Mouse (Mus musculus) spleen, postnatal 4 days (tissue): Measurements from ENCODE around the gene Scarb1.

Experiments used
- DNase-seq, 2 experiments: peaks; one replicate each; pipeline ENCODE4 v3.0.0; 2022; ENCODE audit warnings: low spot score in 2 of 2

Gene Scarb1

GRCm38 (mm10) chr5:125364851-125365429 is 24.0 kb upstream of the Scarb1 start:
- no peak for DNase-seq

GRCm38 (mm10) chr5:125363894-125364293 is 23.0 kb upstream of the Scarb1 start:
- no peak for DNase-seq

- DNase-seq = no peak
These were observed 20.2 kb upstream of the Scarb1 start for GRCm38 (mm10) chr5:125360981-125361510.

DNA sequence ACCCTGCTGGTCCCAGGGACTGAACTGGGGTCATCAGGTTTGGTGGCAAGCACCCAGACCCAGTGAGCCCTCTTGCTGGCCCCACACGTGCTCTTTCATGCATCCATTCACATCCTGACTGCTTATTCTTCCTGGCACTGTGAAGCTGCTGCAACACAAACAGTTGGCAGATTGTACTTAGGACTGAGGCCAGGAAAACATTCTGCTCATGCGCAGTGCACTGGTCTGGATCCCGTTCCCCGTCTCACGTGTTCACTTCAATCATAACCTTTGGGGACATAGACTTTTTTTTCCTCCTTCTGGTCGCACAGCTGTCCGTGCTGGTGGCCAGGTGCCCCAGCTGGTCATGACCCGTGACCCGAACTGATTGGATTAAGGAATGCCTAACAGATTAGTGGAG is 19.7 kb upstream of the Scarb1 start:
- no peak for DNase-seq

GRCm38 (mm10) chr5:125358270-125358608 is 17.3 kb upstream of the Scarb1 start:
- DNase-seq = peak in 1 of 2 experiments; percentile 32

- no peak for DNase-seq
These were observed 16.8 kb upstream of the Scarb1 start for GRCm38 (mm10) chr5:125357543-125358269.

- no peak for DNase-seq
These were observed 14.8 kb upstream of the Scarb1 start for GRCm38 (mm10) chr5:125355650-125356049.

GRCm38 (mm10) chr5:125354885-125355492 is 14.1 kb upstream of the Scarb1 start:
- no peak for DNase-seq

- DNase-seq = no peak
These were observed 11.9 kb upstream of the Scarb1 start for GRCm38 (mm10) chr5:125352781-125353294.

DNA sequence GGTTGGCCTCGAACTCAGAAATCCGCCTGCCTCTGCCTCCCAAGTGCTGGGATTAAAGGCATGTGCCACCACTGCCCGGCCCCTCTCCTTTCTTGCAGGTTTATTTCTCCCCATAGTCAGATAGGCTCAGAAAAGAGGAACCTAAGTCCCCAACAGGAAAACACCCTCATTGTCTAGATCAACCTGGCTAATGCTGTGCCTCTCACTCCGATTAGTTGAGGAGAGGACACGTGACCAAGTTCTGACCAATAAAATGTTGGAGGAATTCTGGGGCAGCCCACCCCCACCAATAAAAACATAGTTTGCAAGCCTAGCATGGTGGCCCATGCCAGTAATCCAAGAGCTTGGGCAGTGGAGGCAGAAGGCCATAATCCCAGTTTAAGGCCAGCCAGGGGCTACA is 11.0 kb upstream of the Scarb1 start:
- DNase-seq = peak in 1 of 2 experiments; percentile 60

DNA sequence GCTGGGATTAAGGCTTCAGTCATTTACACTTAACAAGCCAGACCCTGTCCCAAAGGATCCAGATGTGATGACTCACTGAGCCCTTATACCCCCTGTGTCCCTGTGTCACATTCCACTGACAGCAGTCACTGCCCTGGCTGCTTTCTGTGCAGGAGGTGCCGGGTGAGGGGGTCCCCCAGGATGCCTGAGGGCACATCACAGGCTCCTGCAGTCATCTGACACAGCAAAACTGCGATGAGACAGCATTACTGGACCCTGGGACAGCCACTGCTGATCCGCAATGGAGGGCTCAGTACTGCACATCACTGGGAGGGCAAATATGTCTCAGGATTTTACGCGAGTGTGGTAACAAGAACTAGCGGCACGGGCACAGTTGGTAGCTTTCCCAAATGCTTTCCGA is 10.2 kb upstream of the Scarb1 start:
- DNase-seq = peak in 1 of 2 experiments; percentile 60

GRCm38 (mm10) chr5:125349391-125349790 is 8.5 kb upstream of the Scarb1 start:
- DNase-seq = no peak

DNA sequence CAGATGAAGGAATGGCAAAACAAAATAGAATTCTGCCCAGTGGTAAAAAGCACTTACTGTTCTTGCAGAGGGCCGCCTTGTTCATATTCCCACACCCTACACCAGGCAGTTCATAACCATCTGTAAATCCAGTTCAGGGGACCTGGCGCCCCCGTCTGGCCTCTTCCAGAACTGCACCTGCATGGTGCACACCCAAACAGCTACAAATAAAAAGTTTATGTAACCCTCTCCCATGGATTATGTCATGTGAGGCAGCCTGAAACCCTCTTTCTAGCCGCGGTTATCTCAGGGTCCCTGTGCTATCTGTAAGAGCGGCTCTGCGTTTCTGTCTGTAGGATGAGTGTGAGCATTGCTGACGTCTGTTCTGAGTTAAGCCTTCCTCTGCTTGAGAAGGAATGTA is 7.6 kb upstream of the Scarb1 start:
- DNase-seq = peak; percentile 74 to 90

- DNase-seq = no peak
These were observed 7.2 kb upstream of the Scarb1 start for GRCm38 (mm10) chr5:125348067-125348466.

- no peak for DNase-seq
These were observed 3.4 kb upstream of the Scarb1 start for GRCm38 (mm10) chr5:125344296-125344695.

DNA sequence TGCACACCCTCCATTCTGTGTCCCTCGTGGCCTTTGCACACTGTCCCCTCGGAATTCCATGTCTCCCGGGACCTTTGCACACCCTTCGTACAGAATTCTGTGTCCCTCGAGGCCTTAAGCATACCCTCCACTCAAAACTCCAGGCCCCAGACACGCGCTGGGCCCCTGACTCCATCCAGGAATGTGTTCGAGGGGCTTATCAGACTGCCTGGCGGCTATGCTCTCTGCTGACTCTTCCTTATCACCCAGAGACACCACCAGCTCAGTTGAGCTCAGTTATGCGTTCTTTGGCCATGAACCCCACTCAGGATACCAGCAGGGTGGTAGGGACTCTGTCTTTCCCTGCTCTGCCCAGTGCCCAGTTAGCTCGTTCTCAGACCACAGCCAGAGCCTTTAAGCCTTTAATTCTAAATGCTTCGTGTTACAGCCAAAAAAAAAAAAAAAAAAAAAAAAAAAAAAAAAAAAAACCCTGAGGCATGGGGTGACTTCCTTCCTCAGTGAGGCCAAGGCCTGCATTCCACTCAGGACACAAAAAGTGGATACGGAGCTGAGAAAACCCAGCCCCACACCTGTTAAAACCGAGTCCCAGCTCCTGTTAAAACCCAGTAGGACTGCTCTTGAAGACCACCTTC is 681 bp upstream of the Scarb1 start:
- peak; percentile 43 to 74 for DNase-seq

DNA sequence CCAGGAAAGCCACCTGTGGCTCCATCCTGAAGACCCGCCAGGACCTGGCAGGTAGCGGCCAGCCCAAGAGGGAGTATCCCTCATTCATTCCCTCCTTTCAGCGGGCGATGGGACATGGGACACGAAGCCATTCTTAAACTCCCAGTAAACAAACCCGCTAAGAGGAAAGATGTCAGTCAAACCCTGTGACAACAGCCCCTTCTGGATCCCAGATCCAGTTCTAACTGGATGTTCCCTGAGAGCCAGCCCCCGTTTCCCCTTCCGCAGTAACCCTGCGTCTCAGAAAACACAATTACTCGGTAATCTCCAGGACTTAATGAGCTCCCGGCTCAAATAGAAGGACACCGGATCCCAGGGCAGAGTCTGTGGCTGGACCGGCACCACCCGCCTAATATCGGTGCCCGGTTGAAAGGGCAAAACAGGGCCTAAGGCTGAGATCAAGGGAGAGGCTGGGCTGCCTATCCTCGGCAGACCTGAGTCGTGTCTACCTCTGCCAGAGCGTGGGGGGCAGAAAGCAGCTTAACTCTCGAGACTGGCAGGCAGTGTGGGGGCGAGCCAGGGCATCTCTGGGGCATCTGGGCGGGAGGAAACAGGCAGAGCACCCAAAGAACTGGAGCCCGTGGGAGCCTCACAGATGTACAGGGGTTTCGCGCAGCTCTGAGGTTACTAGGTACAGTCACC is 903 bp downstream of the Scarb1 start:
- DNase-seq = peak in 1 of 2 experiments; percentile 54

DNA sequence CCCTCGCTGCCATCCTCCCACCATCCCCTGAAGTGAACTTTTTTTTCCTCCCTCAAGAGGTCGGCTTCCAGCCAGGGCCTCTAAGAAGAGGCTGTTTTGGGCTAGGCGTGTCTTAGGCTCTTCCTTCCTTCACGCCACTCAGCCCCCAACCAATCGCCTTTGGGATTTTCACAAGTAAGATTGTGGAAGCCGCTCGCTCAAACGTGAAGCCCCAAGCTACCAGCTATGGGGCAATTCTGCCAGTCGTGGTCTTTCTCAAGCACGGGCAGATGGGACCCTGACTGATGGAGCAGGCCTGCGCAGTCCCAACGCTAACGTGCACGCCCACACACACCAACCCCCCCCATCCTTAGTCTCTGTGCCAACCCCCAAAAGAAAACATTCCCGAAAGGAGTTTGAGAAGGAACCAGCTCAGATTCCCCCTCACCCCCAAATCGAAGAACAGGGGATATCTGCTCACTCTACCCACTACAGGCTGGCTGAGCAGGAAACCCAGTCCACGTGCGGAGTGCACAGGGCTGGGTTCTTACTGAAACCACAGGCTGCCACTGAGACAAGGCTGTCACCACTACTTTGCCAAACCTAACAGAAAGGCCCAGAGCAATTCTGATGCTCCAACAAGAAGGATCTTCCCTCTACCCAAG is 1.7 kb downstream of the Scarb1 start:
- peak in 1 of 2 experiments; percentile 46 for DNase-seq

- no peak for DNase-seq
These were observed 3.4 kb downstream of the Scarb1 start for GRCm38 (mm10) chr5:125337526-125337925.

- no peak for DNase-seq
These were observed 3.9 kb downstream of the Scarb1 start for GRCm38 (mm10) chr5:125337012-125337411.

DNA sequence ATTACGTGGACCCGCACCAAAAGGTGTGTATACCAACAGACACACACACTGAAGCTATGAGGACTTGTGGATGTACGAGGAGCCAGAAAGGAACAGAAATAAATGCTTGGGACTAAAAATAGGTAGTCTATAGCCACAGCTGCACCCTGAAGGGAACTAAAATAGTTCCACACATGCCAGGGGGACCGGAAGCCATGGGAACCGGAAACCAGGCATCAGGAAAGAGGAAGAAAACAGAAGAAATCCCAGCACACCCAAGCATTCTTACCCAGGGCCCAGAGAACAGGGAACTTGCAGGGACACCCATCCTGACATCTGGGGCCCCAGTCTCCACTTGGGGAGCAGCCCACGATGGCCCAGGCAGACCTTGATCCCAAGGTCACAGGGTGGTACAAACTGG is 7.9 kb downstream of the Scarb1 start:
- DNase-seq = no peak
